Mouse (Mus musculus) CD8-positive naive resting alpha-beta T cell, adult 2 months (primary cell): ENCODE data around the gene Tspo.

ENCODE experiments used
- DNase-seq, 2 experiments: peaks; one replicate each; pipeline ENCODE4 v3.0.0; 2022; ENCODE audit warnings: low read depth in 2 of 2, low spot score in 2 of 2

Gene Tspo

DNA sequence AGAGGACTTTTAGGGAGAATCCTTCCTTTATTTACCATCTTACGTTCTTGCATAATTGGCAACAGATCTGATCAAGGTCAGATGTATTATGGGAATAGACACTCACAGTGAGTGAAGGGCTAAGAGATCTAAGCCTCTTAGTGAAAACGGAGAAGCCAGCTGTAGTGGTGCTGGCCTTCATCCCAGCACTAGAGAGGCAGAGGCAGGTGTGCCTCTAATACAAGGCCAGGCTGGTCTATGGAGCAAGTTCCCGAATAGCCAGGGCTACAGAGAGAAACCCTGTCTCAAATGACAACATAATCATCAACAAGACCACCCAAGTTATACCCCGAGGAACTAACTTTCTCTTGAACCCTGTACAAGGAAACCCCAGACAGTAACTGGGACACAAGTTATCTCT lies 19.5 kb downstream of the Tspo start:
- DNase-seq, result no peak

DNA sequence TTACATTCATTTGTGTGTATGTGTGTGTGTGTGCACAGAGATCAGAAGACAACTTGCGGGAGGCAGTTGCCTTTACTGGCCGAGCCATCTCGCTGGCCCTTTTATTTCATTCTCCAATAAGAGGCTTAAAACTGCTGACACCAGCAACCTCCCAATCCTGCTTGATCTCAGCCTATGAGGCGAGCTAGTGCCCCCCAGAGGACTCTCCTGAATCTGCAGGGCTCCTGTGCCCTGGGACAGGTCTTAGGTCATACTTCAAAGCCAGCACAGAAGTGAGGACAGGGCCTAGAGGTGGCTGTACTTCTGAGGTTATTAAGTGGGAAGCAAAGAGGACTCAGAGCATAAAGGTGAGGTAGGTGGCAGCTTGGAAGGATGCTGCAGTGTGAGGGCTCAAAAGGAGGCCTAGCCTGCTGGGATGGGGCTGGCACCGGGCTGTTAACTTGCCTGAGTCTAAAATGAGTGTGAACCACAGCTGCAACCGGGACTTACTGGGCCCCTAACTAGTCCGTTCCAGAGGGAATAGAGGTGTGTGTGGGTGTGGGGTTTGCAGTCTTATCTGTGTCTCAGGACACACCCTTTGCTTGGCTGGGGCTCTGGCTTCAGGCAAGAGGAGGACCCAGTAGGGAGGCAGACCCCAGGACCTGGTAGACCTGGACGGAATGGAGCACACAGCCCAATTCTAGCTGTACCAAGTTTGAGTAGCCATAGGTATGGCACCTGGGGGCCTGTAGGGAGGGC lies 20.2 kb downstream of the Tspo start:
- DNase-seq, result peak in 1 of 2 experiments; percentile 47

DNA sequence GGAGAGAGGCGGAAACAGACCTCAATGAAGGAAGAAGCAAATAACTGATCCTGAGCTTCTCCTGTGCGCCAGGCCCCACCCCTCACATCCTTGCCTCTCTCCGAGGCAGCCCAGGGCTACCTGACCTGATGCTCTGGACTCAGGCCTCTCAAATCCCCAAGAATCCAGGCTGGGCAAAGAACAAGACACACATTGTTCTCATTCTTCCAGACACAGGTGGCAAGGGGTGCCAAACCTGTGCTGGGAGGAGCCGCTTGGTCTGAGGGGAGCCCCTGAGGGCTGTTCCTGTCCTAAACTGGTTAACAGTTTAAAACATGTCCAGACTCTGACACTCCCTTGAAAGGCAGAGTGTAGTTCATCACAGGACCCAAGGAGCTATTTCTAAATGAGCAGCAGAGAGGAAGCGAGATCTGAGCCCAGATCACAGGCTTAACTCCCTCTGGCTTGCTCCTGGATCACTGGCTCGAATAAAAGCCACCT lies 21.4 kb downstream of the Tspo start:
- no peak for DNase-seq

DNA sequence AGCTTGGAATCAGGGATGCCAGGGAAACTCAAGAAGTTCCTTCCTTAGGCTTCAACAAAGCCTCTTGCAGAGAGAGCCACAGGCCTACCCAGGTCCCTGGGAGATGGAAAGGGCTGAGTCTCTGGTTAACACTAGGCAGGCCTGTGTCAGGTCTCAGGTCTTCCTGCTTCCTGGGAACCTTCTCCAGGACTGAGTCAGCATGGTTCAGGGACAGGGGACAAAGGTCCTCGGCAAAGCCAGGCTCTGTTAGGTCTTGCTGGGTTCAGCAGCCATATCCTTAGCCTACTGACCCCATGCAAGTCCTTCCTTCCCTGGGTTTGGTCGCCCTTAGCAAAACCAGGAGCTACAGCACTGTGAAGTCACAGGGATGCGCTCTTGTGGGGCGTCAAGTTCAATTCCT lies 27.4 kb downstream of the Tspo start:
- no peak for DNase-seq

DNA sequence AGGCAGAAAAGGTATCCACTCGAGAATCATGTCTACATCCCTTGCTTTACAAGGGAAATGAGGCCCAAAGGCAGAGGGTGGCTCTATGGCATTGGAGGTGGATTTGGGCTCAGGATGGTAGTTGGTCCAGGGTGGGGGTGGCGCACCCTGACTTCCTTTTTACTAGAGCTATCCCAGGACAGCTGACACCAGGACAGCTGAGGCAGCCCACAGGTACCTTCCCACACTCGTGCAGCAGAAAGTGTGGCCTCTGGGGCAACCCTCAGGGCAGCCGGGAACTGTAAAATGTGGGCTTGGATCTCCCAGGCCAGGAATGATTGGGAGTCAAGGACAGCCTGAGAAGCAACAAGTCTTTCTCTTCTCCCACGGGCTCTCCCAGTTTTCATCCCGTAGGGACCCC lies 28.4 kb downstream of the Tspo start:
- no peak for DNase-seq

DNA sequence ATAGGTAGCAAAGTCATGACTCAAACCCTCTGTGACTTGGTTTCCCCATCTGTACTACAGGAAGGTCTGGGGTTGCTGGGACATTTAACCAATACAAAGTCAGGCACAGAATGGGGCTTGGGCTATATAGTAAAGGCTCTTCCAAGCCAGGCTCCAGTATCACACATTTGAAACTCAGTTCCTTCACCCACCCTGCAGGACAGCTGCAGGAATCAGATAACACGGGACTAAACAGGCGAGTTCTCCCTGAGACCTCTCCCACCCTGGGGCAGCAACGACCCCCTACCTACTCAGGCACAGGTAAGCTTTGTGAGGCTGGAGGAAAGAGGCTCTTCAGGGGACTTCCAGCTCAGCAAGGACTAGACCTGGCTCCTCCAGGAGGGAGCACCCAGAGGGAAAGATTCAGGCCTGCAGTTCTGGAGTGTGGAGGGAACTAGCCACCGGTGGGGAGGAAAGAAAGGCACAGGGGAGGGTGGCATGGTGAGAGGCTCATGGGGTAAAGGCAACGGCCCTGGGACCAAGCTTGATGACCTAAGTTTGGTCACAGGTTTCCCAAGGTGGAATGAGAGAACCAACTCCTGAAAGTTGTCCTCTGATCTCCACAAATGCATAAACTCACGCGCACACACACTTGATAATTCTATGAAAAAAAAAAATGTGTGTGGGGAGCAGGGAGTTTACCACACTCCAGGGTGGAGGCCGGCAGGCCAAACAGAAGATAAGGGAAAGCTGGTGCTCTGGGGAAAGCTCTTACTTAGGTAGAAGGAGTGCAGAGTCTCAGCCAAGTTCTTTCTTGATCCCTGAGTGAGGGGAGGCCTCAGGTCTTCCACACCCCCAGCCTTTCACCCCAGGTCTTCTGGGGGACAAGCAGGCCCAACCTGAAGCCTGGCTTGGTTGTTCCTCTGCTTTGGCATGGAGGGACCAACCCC lies 29.1 kb downstream of the Tspo start:
- DNase-seq, result no peak

DNA sequence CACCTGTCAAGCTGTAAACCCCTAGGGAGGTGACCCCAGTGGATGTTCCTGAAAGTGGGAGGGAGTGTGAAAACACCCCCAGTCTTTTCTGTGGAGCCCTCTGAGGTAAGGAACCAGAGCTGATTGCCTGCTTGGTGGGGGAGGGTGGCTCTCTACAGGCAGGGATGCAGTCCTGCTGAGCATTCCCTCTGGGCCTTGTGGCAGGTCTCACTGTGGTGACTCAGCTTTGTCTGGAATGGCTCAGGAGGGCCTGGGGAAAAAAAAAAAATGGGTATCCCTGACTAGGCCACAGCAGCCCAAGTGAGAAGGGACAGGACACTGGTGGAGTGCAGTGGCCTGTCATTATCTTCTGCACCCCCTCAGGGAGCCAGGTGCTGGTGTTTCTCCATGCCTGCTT lies 29.8 kb downstream of the Tspo start:
- DNase-seq, result no peak

DNA sequence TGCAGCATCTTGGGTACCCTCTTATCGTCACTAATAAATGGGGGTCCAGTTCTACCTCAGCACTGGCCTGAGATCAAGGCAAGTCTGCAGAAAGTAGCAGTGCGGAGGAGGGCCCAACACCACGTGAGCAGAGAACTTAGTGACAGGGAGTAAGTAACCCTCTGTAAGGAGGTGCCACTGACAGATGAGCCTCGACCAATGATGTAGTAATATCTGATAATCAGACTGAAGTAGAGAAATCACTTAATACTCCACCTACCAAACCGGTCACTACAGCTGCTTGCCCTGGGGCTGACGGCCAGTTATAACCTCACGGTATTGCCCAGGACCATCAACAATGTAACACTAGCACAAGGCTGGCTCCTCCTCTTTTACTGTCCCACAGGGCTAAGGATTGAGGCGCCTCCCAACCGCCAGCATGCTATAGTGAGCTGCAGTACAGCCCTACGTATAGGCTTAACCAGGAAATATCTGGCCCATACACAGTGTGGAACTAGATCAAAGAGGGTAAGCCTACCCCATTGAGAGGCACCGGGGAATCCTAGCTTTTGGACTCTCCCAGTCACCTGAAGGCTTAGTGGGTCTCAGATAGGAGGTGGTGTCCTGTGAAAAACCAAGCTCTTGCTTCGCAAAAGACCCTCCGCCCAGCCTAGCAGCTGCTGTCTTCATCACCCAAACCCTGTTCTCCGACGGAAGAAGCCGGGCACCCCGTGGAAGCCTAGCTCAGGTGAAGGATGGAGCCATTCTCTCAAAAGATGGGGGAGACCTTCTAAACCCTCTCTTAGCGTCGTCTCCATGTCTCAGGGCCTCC lies 30.5 kb downstream of the Tspo start:
- no peak for DNase-seq

DNA sequence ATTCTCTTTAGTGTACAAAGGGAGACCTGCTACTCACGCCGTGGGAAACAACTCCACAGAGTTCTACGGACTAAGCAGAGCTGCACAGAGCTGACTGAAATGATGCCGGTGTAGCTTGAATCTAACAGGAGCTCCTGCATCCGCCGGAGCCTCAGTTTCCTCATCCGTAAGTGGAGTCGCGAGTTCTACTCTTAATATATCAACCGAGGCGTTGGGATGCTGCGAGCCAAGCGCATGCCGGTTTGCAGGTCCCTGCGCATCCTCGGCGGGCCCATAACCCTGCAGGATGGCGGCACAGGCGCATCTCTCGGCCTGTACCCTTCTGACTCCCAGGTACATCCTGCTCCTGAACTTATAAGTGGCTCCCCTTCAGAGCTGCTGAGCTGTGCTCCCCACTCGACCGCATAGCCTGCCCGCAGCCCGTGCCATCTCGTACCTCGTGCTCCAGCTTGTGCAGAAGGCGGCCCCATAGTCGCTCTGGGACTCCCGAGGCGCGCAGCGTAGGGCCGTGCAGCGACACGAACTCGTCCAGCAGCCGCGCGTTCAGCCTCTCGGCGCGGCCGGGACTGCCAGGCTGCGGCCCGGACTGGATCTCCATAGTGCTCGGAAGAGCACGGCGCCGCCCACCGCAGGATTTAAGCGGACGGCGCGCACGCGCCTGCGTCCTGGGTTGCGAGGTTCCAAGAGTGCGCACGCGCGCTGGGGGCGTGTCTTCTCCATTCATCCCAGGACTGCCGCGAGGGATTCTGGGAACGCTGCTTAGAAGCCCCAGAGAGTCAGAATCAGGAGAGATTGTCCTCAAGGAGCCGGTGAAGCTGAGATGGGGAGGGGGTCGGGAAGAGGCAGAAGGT lies 31.3 kb downstream of the Tspo start, which contains the start of gene Ttll12:
Gene Ttll12 (minus strand): TSS at position 645 of the 851 bp plus-strand sequence.
- DNase-seq, result peak; percentile 40 to 47

DNA sequence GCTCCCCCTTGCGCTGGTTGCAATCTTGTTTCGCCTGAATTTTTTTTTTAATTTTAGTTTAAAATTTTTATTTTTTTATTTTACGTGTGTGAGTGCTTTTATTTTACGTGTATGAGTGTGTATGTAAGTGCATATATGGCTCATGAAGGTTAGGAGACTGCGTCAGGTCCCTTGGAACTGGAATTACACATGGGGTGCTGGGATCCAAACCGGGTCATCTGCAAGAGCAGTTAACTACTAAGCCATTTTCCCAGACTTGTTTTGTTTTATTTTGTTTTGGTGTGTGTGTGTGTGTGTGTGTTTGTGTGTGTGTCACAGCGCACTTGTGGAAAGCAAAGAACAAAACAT lies 31.9 kb downstream of the Tspo start:
- no peak for DNase-seq

DNA sequence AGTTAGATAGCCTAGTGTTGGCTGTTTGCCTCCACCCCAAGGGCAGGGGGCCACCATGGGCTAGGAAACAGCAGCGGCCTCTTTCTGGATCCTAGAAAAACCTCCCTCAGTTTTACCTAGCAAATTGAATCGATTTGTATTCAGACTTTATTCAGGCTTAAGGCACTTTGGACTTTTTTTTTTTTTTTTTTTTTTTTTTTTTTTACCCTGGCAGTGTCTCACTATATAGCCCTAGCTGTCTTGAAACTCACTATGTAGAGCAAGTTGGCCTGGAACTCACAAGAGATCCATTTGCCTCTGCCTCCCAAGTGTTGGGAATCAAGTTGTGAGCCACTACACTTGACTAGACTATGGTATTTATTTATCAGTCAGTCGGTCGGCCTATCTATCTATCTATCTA lies 33.4 kb downstream of the Tspo start:
- no peak for DNase-seq

DNA sequence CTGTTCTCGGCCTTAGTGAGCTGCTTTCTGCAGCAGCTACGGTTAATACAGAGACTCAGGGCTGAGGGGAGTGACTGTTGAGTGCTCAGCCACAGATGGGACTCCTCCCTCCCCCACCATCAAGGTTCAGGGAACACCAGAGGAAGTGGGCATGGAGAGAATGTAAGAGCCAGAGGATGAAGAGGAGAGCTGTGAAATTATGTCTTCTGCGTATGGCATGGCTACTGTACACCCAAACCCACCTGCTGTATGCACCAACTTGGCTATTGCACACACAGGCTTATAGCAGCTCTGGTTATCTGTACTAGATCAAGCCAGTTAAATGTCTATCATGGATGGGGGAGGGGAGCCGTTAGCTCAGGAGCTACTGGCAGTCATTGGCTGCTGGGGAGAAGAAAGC lies 37.8 kb downstream of the Tspo start:
- no peak for DNase-seq

DNA sequence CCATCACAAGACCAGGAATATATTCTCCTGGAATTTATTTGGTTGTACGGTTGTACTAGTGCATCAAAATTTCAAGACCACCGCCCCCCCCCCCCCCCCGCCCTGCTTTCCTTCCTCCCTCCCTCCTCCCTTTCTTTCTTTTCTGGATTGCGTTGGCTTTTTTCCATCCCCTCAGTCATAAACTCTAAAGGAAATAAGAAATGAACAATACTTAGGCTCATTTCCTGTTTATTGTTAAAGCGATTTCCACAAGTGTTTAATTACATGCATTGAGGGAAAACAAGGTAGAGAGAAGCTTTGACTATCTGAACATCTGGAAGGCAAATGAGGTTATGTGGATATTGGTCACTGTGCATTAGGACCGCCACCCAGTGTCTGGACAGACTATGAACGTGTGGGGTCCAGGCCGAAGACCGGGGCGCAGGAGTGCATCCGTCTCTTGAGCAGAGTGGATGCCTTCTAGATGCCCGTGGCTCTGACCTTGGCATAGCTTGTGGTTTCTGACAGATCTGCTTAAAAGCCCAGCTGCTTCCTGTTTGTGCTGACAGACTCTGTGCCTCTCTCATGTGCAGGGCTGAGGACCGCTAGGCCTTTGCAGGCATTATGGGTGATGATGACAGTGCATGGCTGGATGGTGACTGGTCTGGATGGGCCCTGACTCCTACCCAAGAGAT lies 39.1 kb downstream of the Tspo start:
- peak; percentile 71 to 82 for DNase-seq

DNA sequence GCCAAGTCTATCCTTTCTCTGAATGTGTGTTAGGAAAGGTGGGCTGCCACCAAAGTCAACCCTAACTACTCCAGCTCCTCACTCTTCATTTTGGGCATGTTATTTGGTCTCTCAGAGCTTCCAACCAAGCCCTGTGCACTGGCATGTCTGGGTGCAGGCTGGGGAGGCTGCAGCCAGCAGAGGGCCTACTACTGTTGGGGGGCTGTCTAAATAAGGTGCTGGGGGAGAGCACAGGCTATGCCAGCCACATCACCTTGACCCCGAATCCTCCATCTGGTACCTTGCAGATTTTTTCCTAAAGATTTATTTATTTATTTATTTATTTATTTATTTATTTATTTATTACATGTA lies 39.6 kb downstream of the Tspo start:
- DNase-seq, result no peak

DNA sequence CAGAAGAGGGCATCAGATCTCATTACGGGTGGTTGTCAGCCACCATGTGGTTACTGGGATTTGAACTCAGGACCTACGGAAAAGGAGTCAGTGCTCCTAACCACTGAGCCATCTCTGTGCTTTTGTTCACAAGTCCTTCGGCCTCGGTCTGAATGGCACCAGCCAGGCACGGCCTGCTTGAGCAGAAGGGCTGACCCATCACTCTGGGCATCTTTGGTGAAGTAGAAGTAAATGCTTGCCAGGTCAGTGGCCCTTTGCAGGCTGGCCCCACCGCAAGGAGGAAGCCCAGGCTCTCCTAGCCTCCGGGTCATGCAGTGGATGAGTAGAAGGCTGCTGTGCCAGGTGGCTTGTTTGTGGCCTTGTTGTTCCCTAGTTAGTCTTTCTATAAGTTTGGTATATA lies 40.0 kb downstream of the Tspo start:
- DNase-seq, result no peak

DNA sequence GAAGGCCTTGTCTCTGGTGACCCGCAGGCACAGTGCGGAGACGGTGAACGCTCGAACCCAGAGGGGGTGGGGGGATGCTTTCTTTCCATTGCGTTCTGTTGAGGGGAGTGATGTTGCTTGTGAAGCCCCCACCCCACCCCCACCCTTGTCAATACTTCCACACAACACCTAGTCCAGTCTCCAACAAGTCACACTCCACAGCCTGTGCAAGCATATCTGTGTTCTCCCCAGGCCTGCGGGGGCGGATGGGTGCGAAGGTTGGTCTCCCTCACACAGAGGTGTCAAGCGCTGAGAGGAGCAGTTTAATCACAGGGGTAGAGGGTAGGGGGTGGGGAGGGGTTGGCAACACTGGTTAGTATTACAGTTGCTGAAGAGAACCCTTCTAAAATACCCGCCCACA lies 42.8 kb downstream of the Tspo start:
- no peak for DNase-seq

DNA sequence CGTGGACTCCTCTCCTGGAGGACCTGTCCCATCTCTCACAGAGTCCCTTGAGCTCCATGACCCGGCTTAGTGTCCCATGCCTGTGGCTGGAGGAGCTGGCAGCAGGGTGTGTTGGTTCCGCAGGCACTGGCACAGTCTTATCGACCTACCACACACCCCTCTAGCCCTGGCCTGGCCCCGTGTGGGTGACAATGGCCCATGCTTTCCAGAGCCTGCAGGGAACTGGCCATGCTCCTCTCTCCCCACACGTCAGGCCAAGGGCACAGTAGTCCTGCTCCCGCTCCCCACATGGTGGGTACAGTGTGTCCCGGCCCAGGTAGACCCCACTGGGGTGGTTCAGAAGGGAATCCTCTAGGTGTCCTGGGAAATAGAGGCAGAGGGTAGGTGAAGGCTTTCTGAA lies 43.3 kb downstream of the Tspo start:
- no peak for DNase-seq

DNA sequence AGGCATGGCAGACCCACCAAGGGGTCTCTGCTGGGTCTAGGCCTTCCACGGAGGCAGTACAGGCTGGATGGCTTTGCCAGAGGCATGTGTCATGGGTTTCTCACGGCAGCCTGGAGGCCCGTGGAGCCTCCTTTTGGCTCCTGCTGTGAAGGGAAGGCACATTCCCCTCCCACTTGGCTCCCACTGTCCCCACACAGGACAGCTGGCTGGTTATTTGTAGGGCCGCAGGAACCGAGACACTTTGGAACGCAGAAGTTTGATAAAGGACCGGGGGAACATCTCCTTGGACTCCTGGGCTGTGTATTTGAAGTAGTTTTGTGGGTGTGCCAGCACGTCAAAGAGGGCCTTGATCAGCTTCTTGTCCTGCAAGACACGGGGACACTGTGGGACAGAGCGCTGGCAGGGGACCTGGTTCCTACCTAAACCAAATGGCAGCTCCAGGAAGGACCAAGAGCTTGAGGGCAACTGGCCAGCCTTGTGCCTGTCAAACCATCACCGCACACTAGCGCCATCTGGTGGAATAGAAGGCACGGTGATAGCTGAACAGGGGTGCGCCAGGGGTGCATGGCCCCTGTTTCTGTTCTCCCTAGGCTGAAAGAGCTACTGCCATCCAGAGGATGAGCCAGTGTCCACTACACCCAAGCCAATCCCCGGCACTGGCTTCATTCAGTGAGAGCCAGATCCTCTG lies 43.9 kb downstream of the Tspo start:
- peak; percentile 56 to 71 for DNase-seq

DNA sequence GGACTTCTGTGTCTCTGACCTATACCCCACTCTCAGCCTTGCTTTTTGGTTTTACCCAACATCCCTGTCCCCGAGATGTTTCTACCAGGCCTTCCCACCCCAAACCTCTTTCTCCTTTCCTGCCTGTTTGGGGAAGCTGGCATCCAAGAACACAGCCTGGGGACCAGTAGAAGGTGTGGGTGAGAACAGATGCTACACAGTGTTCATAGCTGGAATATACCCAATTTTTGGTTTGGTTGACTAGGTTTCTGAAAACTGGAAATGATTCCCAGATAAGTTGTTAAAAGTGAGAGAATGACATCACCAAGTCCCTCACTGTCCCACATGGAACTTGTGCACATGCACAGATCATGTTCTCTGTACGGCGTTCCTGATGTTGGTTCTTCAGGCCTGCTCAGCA lies 51.9 kb downstream of the Tspo start:
- no peak for DNase-seq
